Mouse (Mus musculus) lung, embryonic 15.5 days (tissue): ENCODE measurements at regions not wholly inside any gene's neighbourhood (a gene's known extent, or its start where the extent isn't known, plus 50 kb on each side); places are given as distances from the start of the nearest gene placed in this dataset.
"Not testable (repeated sequence)": the region's sequence is repeated elsewhere in the genome, so short reads cannot be mapped to it uniquely, and the experiment has no call there.

Experiments
- ATAC-seq: fragments of 200-750 bp; cut with Nextera tagmentation; 2 replicates; pipeline ENCODE4 v1.8.0; 2017; ENCODE audit warnings: moderate number of reproducible peaks, borderline replicate concordance; ENCODE audit not compliant: low FRiP score, low TSS enrichment; ENCODE audit errors: extremely low read depth
- H3K27ac ChIP-seq: fragments of 300-500 bp; sonication (generic); 2 replicates; pipeline ENCODE4 v1.5.1; 2015; ENCODE audit warnings: moderate library complexity, mild to moderate bottlenecking, inconsistent platforms
- H3K27me3 ChIP-seq: fragments of 300-500 bp; sonication (generic); 2 replicates; pipeline ENCODE4 v1.6.1; 2015; ENCODE audit warnings: inconsistent platforms
- H3K36me3 ChIP-seq: fragments of 300-500 bp; sonication (generic); 2 replicates; pipeline ENCODE4 v1.6.1; 2015; ENCODE audit warnings: inconsistent platforms
- H3K4me1 ChIP-seq: fragments of 300-500 bp; sonication (generic); 2 replicates; pipeline ENCODE4 v1.6.1; 2015; ENCODE audit warnings: inconsistent platforms
- H3K4me2 ChIP-seq: fragments of 300-500 bp; sonication (generic); 2 replicates; pipeline ENCODE4 v1.6.1; 2015; ENCODE audit warnings: inconsistent platforms, mild to moderate bottlenecking, moderate library complexity
- H3K4me3 ChIP-seq: fragments of 300-500 bp; sonication (generic); 2 replicates; pipeline ENCODE4 v1.5.1; 2015; ENCODE audit warnings: mild to moderate bottlenecking, inconsistent platforms
- H3K9ac ChIP-seq: fragments of 300-500 bp; sonication (generic); 2 replicates; pipeline ENCODE4 v1.6.1; 2015; ENCODE audit warnings: inconsistent platforms
- H3K9me3 ChIP-seq: fragments of 300-500 bp; sonication (generic); 2 replicates; pipeline ENCODE4 v1.6.1; 2016; ENCODE audit warnings: inconsistent platforms
- WGBS: fragments of 180-500 bp; shearing (Covaris S2); methylation state at CpG from one replicate; pipeline ENCODE4 v1.1.7; 2015; 5-methylcytosine and 5-hydroxymethylcytosine counted together

DNA sequence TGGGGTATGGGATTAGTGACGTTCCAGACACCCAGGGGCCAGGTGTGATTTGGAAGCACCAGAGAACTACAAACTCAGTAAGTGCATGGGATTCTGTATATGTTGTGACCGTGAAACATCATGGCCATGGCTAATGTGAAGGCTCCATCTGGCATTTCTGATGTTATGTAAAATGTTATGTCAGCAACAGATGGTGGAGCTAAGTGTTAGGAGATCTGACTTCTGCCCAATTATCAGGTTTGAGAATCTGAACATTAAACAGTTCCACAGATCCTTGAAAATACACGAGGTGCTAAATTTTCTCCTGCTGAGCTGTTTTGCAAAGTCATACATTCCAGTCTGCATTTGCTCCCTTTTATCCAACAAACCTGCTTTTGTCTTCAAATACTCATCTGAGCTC lies 223.6 kb upstream of the Egfl6 start:
- no peaks in the 10 kb centered on the region for H3K27me3 ChIP-seq
- no peak overlapping the region for H3K9ac ChIP-seq
- H3K4me3 ChIP-seq: no peak overlapping the region
- no peaks in the 10 kb centered on the region for H3K36me3 ChIP-seq
- no peak overlapping the region for H3K27ac ChIP-seq
- no peak for ATAC-seq
- no peaks in the 10 kb centered on the region for H3K9me3 ChIP-seq
- 52% methylated on average over 3 of the region's 3 CpGs for WGBS
- no peak overlapping the region for H3K4me2 ChIP-seq
- H3K4me1 ChIP-seq: no peaks in the 10 kb centered on the region

DNA sequence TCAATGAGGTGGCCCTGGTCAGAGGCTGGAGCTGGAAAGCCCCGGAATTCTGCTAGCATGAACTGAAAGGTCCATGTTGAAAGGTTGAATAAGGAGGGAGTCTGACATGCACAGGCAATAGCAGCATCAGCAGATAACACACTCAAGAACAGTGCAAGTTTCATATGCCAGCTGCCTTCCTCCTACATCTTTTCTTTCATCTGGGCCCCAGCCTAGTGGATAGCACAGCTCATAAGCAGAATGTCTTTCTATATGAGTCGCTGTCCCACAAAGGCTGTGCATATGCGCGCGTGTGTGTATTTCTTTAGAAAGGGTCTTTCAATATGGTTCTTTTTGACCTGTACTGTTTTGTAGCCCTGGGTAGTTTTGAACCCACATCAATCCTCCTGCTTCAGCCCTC lies 222.7 kb upstream of the Egfl6 start:
- WGBS: 70% methylated on average over 5 of the region's 5 CpGs
- H3K9ac ChIP-seq: no peak overlapping the region
- no peak for ATAC-seq
- no peaks in the 10 kb centered on the region for H3K36me3 ChIP-seq
- no peak overlapping the region for H3K27ac ChIP-seq
- no peak overlapping the region for H3K4me2 ChIP-seq
- H3K4me3 ChIP-seq: no peak overlapping the region
- H3K4me1 ChIP-seq: no peaks in the 10 kb centered on the region
- H3K9me3 ChIP-seq: no peaks in the 10 kb centered on the region
- H3K27me3 ChIP-seq: no peaks in the 10 kb centered on the region

DNA sequence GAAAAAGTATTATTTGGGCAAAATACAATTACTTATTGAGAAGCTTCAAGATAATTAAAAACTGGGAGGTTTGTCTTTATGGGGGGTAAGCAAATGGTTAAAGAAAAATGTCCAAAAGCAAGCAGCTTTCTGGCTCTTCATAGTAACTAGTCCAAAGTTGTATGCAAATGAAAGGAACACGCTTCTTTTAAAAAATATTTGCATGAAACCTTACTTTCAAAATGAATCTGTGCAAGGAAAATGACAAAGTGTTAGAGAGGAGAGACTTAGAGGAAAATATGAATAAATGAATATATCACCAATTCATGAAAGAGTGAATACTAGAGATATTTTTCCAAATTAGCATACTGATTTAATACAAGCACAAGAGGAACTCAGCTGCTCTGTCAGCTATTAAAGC lies 220.4 kb upstream of the Egfl6 start:
- H3K4me1 ChIP-seq: no peaks in the 10 kb centered on the region
- H3K9ac ChIP-seq: no peak overlapping the region
- no peak overlapping the region for H3K4me2 ChIP-seq
- no peaks in the 10 kb centered on the region for H3K36me3 ChIP-seq
- no peak for ATAC-seq
- H3K4me3 ChIP-seq: no peak overlapping the region
- no peak overlapping the region for H3K27ac ChIP-seq
- WGBS: 70% methylated on average over 1 of the region's 1 CpGs
- H3K9me3 ChIP-seq: no peaks in the 10 kb centered on the region
- H3K27me3 ChIP-seq: no peaks in the 10 kb centered on the region

DNA sequence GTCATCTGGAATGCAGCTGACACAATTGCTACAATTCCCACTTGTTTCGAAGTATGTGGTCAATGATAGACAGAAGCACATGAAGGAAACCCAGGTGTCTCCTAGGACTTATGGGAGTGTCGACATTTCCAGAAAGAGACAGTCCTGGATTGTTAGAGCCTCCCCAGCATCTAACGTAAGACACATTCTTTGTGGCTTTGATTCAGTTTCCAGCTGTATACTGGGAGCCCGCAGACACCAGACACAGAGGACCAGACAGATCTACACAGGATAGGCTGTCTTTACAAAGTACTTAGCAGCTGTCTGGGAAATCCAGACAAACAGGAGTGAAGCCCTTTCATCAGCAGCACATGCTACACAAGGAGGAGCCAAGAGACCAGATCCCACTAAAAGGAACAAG lies 220.0 kb upstream of the Egfl6 start:
- ATAC-seq: no peak
- H3K9me3 ChIP-seq: no peaks in the 10 kb centered on the region

DNA sequence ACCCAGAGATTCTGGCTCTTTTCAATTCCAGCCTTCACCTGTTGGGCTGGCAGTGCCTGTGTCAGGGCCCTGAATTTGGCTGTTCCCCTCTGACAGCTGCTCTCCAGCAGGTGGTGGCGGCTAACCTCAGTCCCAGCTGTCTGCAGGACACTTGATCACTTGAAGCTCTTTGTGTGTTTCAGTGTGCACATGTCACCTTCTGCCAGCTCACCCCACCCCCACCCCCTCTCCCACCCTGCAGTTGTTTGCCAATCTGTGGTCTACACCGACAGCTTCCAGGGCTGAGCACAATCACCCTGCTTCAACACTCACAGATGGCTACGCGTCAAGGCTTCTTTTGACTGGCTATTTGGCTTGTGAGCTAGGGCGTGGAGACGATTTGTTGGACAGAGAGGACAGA lies 217.7 kb upstream of the Egfl6 start:
- no peak for ATAC-seq
- Histone ChIP-seq H3K4me1 (no peaks in the 10 kb centered on the region), H3K36me3 (no peaks in the 10 kb centered on the region), H3K9me3 (no peaks in the 10 kb centered on the region), H3K27ac (no peak overlapping the region), H3K4me2 (no peak overlapping the region), H3K9ac (no peak overlapping the region), H3K27me3 (peaks cover 2% of the 10 kb centered on the region; the same call in 1 of the 2 replicates), H3K4me3 (no peak overlapping the region)
- 45% methylated on average over 6 of the region's 6 CpGs for WGBS

More for the DNA sequence above, 220.0 kb upstream of the Egfl6 start:
- H3K36me3 ChIP-seq: no peaks in the 10 kb centered on the region
- no peak overlapping the region for H3K27ac ChIP-seq
- no peaks in the 10 kb centered on the region for H3K27me3 ChIP-seq
- no peak overlapping the region for H3K9ac ChIP-seq
- H3K4me1 ChIP-seq: no peaks in the 10 kb centered on the region
- no peak overlapping the region for H3K4me3 ChIP-seq
- 57% methylated on average over 4 of the region's 4 CpGs for WGBS
- H3K4me2 ChIP-seq: no peak overlapping the region

GRCm38 (mm10) chrX:166801017-166801416 lies 215.5 kb upstream of the Egfl6 start:
- Histone ChIP-seq H3K4me1 (no peaks in the 10 kb centered on the region), H3K9me3 (no peaks in the 10 kb centered on the region), H3K36me3 (no peaks in the 10 kb centered on the region), H3K27ac (no peak overlapping the region), H3K9ac (no peak overlapping the region), H3K27me3 (peaks cover 4% of the 10 kb centered on the region; the same call in 1 of the 2 replicates), H3K4me2 (no peak overlapping the region), H3K4me3 (no peak overlapping the region)
- 57% methylated on average over 2 of the region's 2 CpGs for WGBS
- ATAC-seq: no peak

DNA sequence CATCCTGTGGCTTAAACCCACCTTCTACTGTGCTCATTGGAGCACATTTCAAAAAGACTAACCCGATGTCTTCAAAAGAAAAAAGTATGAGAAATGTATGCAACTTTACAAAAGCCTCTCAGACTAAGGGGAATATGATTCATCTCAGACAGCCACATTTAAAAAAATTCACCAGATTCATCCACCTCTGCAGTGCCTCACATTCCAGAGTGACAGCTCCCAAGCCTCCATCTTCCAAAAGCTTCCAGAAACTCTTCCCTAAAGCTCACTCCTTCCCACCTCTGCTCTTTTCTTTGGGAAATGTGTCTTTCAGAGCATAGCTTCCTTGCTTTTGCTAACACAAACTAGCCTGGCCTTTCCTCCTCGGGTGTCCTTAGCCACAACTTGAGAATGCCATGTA lies 210.1 kb upstream of the Egfl6 start:
- Histone ChIP-seq H3K4me1 (no peaks in the 10 kb centered on the region), H3K36me3 (no peaks in the 10 kb centered on the region), H3K4me3 (no peak overlapping the region), H3K27ac (no peak overlapping the region), H3K9me3 (no peaks in the 10 kb centered on the region), H3K27me3 (peaks cover 17% of the 10 kb centered on the region), H3K9ac (no peak overlapping the region), H3K4me2 (no peak overlapping the region)
- no peak for ATAC-seq
- WGBS: 62% methylated on average over 2 of the region's 2 CpGs

GRCm38 (mm10) chrX:166789031-166789430 lies 203.5 kb upstream of the Egfl6 start:
- no peaks in the 10 kb centered on the region for H3K9me3 ChIP-seq
- WGBS: 68% methylated on average over 3 of the region's 3 CpGs
- no peaks in the 10 kb centered on the region for H3K4me1 ChIP-seq

GRCm38 (mm10) chrX:166787137-166787536 lies 201.6 kb upstream of the Egfl6 start:
- H3K4me1 ChIP-seq, H3K4me3 ChIP-seq, H3K4me2 ChIP-seq, H3K27ac ChIP-seq, H3K36me3 ChIP-seq, ATAC-seq, H3K27me3 ChIP-seq, H3K9ac ChIP-seq, H3K9me3 ChIP-seq: not testable (repeated sequence)
- 82% methylated on average over 1 of the region's 1 CpGs for WGBS

More at GRCm38 (mm10) chrX:166789031-166789430, 203.5 kb upstream of the Egfl6 start:
- Histone ChIP-seq H3K27ac (no peak overlapping the region), H3K36me3 (no peaks in the 10 kb centered on the region), H3K27me3 (peaks cover 5% of the 10 kb centered on the region; the same call in 1 of the 2 replicates), H3K4me3 (no peak overlapping the region), H3K4me2 (no peak overlapping the region), H3K9ac (no peak overlapping the region)
- ATAC-seq: no peak

GRCm38 (mm10) chrX:166785615-166786014 lies 200.1 kb upstream of the Egfl6 start:
- H3K9me3 ChIP-seq: no peaks in the 10 kb centered on the region
- H3K36me3 ChIP-seq: no peaks in the 10 kb centered on the region
- H3K9ac ChIP-seq: no peak overlapping the region
- no peak overlapping the region for H3K4me3 ChIP-seq
- no peak overlapping the region for H3K27ac ChIP-seq
- no peaks in the 10 kb centered on the region for H3K27me3 ChIP-seq
- no peak for ATAC-seq
- H3K4me1 ChIP-seq: no peaks in the 10 kb centered on the region
- no peak overlapping the region for H3K4me2 ChIP-seq
- WGBS: 67% methylated on average over 3 of the region's 3 CpGs

DNA sequence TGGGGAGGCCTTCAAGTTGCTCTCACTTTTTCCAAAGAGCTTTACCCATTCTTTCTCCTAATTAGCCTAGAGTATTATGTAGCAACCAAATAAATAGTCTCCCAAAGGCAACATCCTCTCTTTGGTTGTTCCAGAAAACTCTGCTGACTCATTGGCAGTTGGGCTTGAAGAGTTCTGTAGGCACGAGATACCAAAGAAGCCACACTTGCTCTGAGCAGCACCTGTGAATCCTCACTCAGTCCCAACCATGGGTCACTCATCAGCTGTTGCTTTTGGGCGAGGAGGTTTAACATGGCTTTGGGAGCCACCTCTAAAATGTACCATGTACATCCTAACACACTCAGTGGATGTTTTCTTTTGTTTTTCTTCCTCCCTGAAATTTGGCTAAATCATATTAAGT lies 197.9 kb upstream of the Egfl6 start:
- no peak overlapping the region for H3K27ac ChIP-seq
- no peaks in the 10 kb centered on the region for H3K4me1 ChIP-seq
- H3K4me3 ChIP-seq: no peak overlapping the region
- no peak overlapping the region for H3K9ac ChIP-seq
- H3K36me3 ChIP-seq: no peaks in the 10 kb centered on the region
- H3K4me2 ChIP-seq: no peak overlapping the region
- ATAC-seq: no peak
- H3K9me3 ChIP-seq: no peaks in the 10 kb centered on the region
- no peaks in the 10 kb centered on the region for H3K27me3 ChIP-seq
- 64% methylated on average over 2 of the region's 2 CpGs for WGBS

- Histone ChIP-seq H3K36me3 (no peaks in the 10 kb centered on the region), H3K4me2 (no peak overlapping the region), H3K27me3 (no peaks in the 10 kb centered on the region; the same call in 1 of the 2 replicates), H3K9me3 (no peaks in the 10 kb centered on the region), H3K27ac (no peak overlapping the region), H3K4me3 (no peak overlapping the region), H3K9ac (no peak overlapping the region), H3K4me1 (no peaks in the 10 kb centered on the region)
- 58% methylated on average over 6 of the region's 6 CpGs for WGBS
- ATAC-seq: no peak
Observed at GRCm38 (mm10) chrX:166779334-166780092, 194.0 kb upstream of the Egfl6 start.
